Comparison of ENCODE assay signal across 14 mouse cellular contexts in genomic region chr11:19929087-19929865, GRCm38 (mm10). TPM values are rescaled to one million over a fixed set of nuclear protein-coding genes. Genes with fewer than 3 reads are reported as not detected.
DNase-seq lines count a peak whose midpoint lies in the region; ATAC-seq and TF ChIP-seq lines count a peak whose summit lies in the region.
"Had no signal": no experiment of that assay in that cellular context is flagged by ENCODE, and none has a peak within 500 bp of the region (broad histone marks: within the 10 kb centered on the region; RNA-seq: fewer than 3 reads in every experiment).

No protein-coding gene starts in this region.

- ATAC-seq in megakaryocyte, adult 5-6 weeks (ENCODE audit: poor library complexity, severe bottlenecking): peak; percentile 31
- ATAC-seq in erythroid progenitor cell, adult 5-6 weeks (replicated peaks; ENCODE audit: low FRiP score, poor library complexity, severe bottlenecking): no peak
- ATAC-seq: CD4-positive, CD25-positive, alpha-beta regulatory T cell, adult 4 months had no signal

- 0 out of 2 replicates have a peak overlapping the region, but pooled peaks have one; percentile 11 for H3K4me3 ChIP-seq in gastrocnemius, adult 2 months
- H3K4me3 ChIP-seq: liver, embryonic 13.5 days had no signal

- intact Hi-C loops in gastrocnemius, adult 2 months (cut with DNase I): loop anchor here (5.0 kb wide), 2 partner anchors 33 to 58 kb away; no protein-coding TSS in a partner anchor

- no peak for DNase-seq in gastrocnemius, adult 2 months
- DNase-seq in gastrocnemius, adult 8-10 months (ENCODE audit: low spot score in 2 of 2): no peak
- peak; percentile 67 for DNase-seq in A20 (ENCODE audit: low read depth, low spot score)
- peak; percentile 53 for DNase-seq in brain, adult 2 months (ENCODE audit: low read depth, low spot score)
- no peak for DNase-seq in ovary, postnatal 14 days (ENCODE audit: low spot score)
- no peak for DNase-seq in adrenal gland, postnatal 4 days (ENCODE audit: low spot score in 2 of 2)
- DNase-seq: adrenal gland, adult 2 months; kidney, postnatal 36 days; liver, embryonic 13.5 days; lung, postnatal 4 days; thymus, postnatal 25 days had no signal

- H3K27ac ChIP-seq in gastrocnemius, adult 2 months: peak overlapping the region; percentile 4
- H3K27ac ChIP-seq: liver, embryonic 13.5 days had no signal

- no peak for TF ChIP-seq CTCF in gastrocnemius, adult 2 months (IDR thresholded peaks at IDR 0.05)

RNA-seq across cellular contexts. Expression of gene Spred2, which starts 5.1 kb away (rescaled TPM):
- total RNA-seq in gastrocnemius, adult 2 months (2021): 1 to 10 TPM; 5.6 to 7.8 TPM
- total RNA-seq in gastrocnemius, adult 8-10 months (2022): 1 to 10 TPM; 3.6 to 8.2 (median 4.4) TPM
- total RNA-seq in megakaryocyte, adult 5-6 weeks (2015): 7.0 and 7.6 TPM in 2 replicates
- 2.3 and 2.4 TPM in 2 replicates for total RNA-seq in megakaryocyte, adult 5-6 weeks (2017)
- total RNA-seq in erythroid progenitor cell, adult 5-6 weeks (2015; ENCODE audit: low replicate concordance): 4.0 and 10.5 TPM in 2 replicates
- total RNA-seq in erythroid progenitor cell, adult 5-6 weeks (2017; ENCODE audit: low replicate concordance): 1.0 and 1.6 TPM in 2 replicates
- total RNA-seq in adrenal gland, postnatal 4 days (2021): 10 to 100 TPM; 49.2 to 50.9 TPM

Comparison
In these comparisons a context has a peak if more than half of its experiments do, and no peak if none do; other contexts are left out.
1. DNase-seq: peak in A20 (single experiment) and brain, adult 2 months (single experiment); none in gastrocnemius, adult 2 months (single experiment), gastrocnemius, adult 8-10 months (0 of 2), ovary, postnatal 14 days (single experiment) and adrenal gland, postnatal 4 days (0 of 2).
2. RNA of gene Spred2, which starts 5.1 kb away (total RNA-seq): 49.2 to 50.9 TPM in adrenal gland, postnatal 4 days; 1.0 to 10.5 TPM in erythroid progenitor cell, adult 5-6 weeks, 5.6 to 7.8 TPM in gastrocnemius, adult 2 months, 2.3 to 7.6 TPM in megakaryocyte, adult 5-6 weeks and 3.6 to 8.2 TPM in gastrocnemius, adult 8-10 months; every median in the first group is over 4 times any median in the second.